Mouse (Mus musculus) adrenal gland, adult (tissue): Measurements from ENCODE around the gene Bfsp1.

Experiments used
- DNase-seq, 2 experiments: peaks; one replicate each; pipeline ENCODE4 v3.0.0; 2022 to 2023; ENCODE audit warnings: low spot score in 1 of 2; ENCODE audit not compliant: inconsistent age in 2 of 2

Bfsp1 gene

GRCm38 (mm10) chr2:143862484-143863231 is at the start of gene Bfsp1:
Gene Bfsp1 (minus strand): TSS chr2:143863173.
- DNase-seq, result peak; percentile 49 to 81

GRCm38 (mm10) chr2:143912199-143912598 is 49.2 kb upstream of the Bfsp1 start:
- DNase-seq, result no peak

GRCm38 (mm10) chr2:143909230-143909629 is 46.3 kb upstream of the Bfsp1 start:
- no peak for DNase-seq

- peak; percentile 81 to 94 for DNase-seq
Measured at GRCm38 (mm10) chr2:143904896-143905295, 41.9 kb upstream of the Bfsp1 start.

GRCm38 (mm10) chr2:143903376-143904045 is 40.5 kb upstream of the Bfsp1 start:
- DNase-seq, result peak; percentile 58 to 87

- no peak for DNase-seq
Measured at GRCm38 (mm10) chr2:143900821-143901351, 37.9 kb upstream of the Bfsp1 start.

GRCm38 (mm10) chr2:143899470-143900220 is 36.7 kb upstream of the Bfsp1 start:
- DNase-seq, result no peak

GRCm38 (mm10) chr2:143891302-143892048 is 28.5 kb upstream of the Bfsp1 start:
- no peak for DNase-seq

- DNase-seq, result no peak
Measured at GRCm38 (mm10) chr2:143889860-143890433, 27.0 kb upstream of the Bfsp1 start.

GRCm38 (mm10) chr2:143889131-143889859 is 26.3 kb upstream of the Bfsp1 start:
- DNase-seq, result no peak

GRCm38 (mm10) chr2:143882606-143883288 is 19.8 kb upstream of the Bfsp1 start:
- no peak for DNase-seq

- DNase-seq, result no peak
Measured at GRCm38 (mm10) chr2:143882002-143882401, 19.0 kb upstream of the Bfsp1 start.

GRCm38 (mm10) chr2:143879311-143879710 is 16.3 kb upstream of the Bfsp1 start:
- no peak for DNase-seq

GRCm38 (mm10) chr2:143876929-143877632 is 14.1 kb upstream of the Bfsp1 start:
- DNase-seq, result peak in 1 of 2 experiments; percentile 65

GRCm38 (mm10) chr2:143876026-143876425 is 13.1 kb upstream of the Bfsp1 start:
- DNase-seq, result peak in 1 of 2 experiments; percentile 60

GRCm38 (mm10) chr2:143870936-143871688 is 8.1 kb upstream of the Bfsp1 start:
- DNase-seq, result peak; percentile 67 to 87

GRCm38 (mm10) chr2:143867326-143867725 is 4.4 kb upstream of the Bfsp1 start:
- peak; percentile 82 to 94 for DNase-seq

- DNase-seq, result no peak
Measured at GRCm38 (mm10) chr2:143864600-143864999, 1.6 kb upstream of the Bfsp1 start.
